Mouse (Mus musculus): ENCODE measurements around the gene Clgn.

The Clgn gene

DNA sequence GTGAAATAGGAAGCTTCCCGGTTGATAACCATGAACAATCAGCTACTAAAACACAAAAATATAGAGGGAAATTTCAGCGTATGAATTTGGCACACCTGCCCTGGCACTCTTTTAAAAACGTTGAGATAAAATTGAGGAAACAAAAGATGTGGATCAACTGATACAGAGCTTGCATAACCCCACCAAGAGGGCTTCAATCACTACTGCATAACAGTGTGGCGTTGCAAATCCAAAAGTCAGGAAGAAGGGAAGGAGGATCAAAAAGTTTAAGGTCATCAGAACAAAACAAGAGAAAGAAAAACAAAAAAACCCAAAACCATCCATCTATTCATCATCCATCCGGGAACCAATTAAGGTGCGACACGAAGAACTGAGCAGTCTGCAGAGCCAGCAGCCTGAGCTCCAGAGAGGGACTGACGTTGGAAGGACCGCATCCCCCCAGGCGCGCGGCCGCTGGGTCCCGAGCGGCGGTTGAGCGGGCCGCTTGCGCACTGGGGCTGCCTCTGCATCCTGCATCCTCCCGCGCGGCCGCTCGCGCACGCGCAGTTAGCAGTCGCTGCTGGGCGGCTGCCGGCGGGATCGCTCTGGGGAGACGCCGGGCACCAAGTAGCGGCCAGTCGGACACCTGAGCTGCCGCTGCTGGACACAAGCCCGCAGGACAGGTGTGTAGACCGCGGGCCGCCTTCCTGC, at the start of gene Clgn:
Gene Clgn (plus strand): TSS at position 552 of the 690 bp plus-strand sequence.
- peak; percentile 8 for DNase-seq (ENCODE audit: low read depth)

- DNase-seq (ENCODE audit: low read depth), result no peak
Observed at GRCm38 (mm10) chr8:83342076-83342475, 47.6 kb upstream of the Clgn start.

- DNase-seq (ENCODE audit: low read depth), result peak; percentile 24
Observed at GRCm38 (mm10) chr8:83342693-83343092, 47.0 kb upstream of the Clgn start.

DNA sequence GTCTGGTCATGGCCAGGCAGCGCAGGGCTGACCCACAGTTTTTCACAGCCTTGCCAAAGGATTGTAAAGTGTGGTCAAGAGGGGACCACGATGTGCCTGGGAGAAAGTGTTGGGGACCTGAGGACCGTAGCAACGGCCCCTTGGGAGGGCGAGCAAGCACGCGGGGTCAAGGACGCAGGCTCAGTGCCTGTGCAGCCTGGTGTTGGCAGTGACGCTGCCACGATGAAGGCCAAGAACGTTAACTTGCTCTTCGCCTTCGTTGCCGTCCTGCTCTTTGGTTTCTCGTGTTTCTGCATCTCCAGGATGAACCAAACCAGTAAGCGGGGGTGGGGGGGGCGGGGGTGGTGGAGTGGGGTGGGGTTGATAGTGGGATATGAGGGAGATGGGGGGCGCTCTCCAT, 41.4 kb upstream of the Clgn start, which contains the start of gene Mgat4d:
Gene Mgat4d (plus strand): TSS at position 209 of the 400 bp plus-strand sequence.
- no peak for DNase-seq (ENCODE audit: low read depth)

DNA sequence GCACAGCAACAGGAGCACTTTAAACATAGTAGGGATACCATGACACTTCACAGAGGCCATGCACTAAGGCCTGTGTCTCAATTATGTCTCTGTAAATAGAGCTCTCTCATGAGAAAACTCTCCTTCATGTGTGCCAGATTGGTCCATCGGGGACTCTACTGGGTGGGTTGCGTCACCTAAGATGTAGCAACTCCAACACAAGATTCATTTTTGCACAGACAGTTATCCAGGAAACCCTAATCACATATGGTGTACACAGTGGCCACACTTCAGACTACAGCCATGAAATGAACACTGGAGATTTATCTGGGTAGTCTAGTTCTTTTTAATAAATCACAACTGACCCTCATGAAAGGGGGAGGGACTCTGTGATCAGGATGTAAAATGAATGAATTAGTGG, 38.4 kb upstream of the Clgn start:
- no peak for DNase-seq (ENCODE audit: low read depth)

- no peak for DNase-seq (ENCODE audit: low read depth)
Observed at GRCm38 (mm10) chr8:83363156-83363769, 26.4 kb upstream of the Clgn start.

GRCm38 (mm10) chr8:83377231-83377630, 12.4 kb upstream of the Clgn start:
- DNase-seq (ENCODE audit: low read depth), result no peak

DNA sequence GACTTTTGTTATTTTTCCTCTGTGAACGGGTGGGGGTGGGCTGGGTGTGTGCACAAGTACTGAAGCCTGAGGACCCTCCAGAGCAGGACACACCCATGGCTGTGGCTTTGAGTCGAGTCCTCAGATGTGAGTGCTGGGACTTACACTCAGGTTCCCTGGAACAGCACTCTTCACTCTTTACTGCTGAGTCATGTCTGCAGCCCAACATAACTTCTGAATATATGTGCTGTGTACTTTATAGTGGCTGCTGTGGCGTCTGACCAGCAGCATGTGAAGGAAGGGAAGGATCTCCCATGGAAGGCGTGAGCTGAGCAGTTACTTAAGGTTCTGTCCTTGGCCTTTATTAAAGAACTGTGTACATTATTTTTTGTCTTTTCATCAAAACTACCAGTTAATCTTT, 9.5 kb upstream of the Clgn start:
- no peak for DNase-seq (ENCODE audit: low read depth)

DNA sequence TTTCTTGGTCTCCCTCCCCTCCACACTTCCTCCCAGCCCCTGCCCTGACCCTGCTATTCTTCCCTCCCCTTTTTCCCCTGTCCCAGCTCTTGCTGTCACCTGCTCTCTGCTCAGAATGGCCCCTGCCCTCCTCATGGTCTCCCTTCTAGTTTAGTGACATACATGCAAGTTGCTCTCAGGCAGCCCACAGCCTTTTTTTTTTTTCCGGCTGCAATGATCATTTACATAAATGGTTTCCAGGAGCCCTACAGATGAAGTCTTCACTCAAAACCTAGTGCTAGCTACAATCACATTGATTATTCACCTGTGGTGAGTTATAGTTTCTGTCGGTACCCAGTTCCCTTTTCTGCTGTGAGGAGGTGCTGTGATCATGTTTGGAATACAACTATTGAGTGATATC, 8.7 kb upstream of the Clgn start:
- DNase-seq (ENCODE audit: low read depth), result no peak

- DNase-seq (ENCODE audit: low read depth), result no peak
Observed at GRCm38 (mm10) chr8:83382850-83383249, 6.8 kb upstream of the Clgn start.

- DNase-seq (ENCODE audit: low read depth), result no peak
Observed at GRCm38 (mm10) chr8:83390006-83390701, 487 bp downstream of the Clgn start.

DNA sequence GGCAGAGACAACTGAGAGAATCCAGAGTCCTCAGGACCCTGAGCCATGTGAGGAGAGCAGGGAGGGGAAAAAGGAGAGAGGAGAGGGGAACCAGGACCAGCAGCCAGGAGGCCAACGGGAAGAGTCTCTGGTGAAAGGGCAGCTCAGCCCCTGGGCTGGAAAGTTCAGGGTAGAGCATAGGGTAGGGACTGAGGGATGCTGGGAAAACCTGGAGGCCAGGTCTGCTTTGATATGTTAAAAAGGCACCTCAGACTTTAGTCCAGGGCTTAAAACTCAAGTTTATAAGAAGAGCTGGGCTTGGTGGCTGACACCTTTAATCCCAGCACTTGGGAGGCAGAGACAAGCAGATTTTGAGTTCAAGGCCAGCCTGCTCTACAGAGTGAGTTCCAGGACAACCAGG, 2.9 kb downstream of the Clgn start:
- no peak for DNase-seq (ENCODE audit: low read depth)

- no peak for DNase-seq (ENCODE audit: low read depth)
Observed at GRCm38 (mm10) chr8:83394325-83394724, 4.7 kb downstream of the Clgn start.

GRCm38 (mm10) chr8:83396680-83397079, 7.0 kb downstream of the Clgn start:
- no peak for DNase-seq (ENCODE audit: low read depth)

DNA sequence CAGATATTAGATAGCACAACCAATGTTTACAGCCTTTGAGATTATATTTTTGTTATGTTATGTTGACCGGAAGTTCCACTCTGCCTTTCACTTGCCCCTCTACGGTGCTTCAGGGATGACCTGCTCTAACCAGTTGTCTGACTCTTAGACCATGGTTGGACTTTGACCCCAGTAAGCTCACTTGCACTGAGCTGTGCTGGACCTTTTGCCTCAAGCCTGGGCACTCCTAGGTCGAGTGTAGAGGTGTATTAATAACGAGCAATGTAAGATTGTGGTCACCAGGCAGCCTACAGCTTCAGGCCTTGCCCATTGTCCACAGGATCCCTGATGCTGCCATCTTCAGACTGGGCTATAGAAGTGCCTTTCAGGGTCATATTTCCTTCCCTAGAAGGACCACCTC, 8.1 kb downstream of the Clgn start:
- no peak for DNase-seq (ENCODE audit: low read depth)

- no peak for DNase-seq (ENCODE audit: low read depth)
Observed at GRCm38 (mm10) chr8:83405548-83405947, 15.9 kb downstream of the Clgn start.

DNA sequence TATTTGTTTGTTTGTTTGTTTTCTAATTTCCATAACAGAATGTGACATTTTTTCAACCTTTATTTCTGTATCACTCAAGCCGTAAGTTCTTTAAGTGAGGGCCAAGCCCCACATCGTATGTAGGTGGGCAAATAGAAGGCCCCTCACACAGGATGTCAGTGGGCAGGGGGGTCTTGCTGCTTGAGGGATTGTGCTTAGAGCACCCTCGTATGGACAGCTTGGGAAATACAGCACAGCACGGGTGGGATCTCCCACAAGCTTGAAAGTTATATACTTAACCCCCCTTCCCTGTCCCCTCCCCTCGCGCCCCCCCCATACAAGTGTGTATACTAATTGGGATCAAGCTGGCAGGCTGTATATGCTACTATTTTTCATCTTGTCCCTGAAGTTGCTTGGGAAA, 17.2 kb downstream of the Clgn start:
- DNase-seq (ENCODE audit: low read depth), result no peak

DNA sequence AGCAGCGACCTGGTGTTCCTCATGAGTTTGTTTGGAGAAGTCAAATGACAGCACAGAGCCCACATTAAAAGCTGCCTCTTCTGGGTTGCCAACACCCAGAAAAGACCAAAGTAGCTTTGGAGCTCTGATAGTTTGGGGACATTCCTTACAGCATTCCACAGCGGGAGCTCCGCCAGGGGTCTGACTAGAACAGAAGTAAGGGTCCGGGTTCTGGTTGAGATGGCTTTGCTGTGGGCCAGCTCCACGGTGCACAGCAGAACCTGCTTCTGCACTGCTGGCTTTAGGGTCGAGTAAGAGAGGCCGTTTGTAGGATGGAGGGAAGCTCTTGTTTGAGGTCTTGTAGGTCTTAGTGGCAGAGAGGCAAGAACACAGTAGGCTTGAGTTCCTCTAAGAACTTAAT, 18.8 kb downstream of the Clgn start:
- DNase-seq (ENCODE audit: low read depth), result no peak

- DNase-seq (ENCODE audit: low read depth), result no peak
Observed at GRCm38 (mm10) chr8:83416878-83417277, 27.2 kb downstream of the Clgn start.

- no peak for DNase-seq (ENCODE audit: low read depth)
Observed at GRCm38 (mm10) chr8:83417970-83418369, 28.3 kb downstream of the Clgn start.

DNA sequence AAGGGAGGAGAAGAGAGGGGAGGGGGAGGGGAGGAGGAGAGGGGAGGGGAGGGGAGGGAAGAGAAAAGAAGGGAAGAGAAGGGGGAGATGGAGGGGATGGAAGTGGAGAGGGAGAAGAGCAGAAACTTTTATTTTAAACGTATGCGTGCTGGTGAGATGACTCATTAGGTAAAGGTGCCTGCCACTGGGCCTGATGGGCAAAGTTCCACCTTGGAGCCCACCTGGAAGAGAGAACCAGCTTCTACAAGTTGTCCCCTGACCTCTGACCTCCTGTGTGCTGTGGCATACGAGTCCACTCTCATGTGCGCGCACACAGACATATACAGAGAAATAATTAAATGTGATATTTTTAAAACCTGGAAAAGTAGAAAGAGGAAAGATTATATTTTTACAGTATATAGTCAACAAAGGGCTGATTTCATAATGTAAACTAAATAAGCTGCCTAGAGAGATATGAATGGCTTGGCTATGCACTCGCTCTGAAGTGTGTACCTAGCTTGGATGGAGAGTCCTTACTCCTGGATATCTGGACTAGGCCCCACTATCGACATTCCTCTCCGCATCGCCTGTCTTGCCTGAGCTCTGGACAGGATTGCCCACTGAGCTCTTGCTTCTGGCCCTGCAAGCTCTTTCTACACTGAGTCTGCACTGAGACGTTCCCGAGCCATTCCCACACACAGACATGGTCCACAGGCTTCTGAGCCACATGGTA, 29.3 kb downstream of the Clgn start:
- DNase-seq (ENCODE audit: low read depth), result no peak

DNA sequence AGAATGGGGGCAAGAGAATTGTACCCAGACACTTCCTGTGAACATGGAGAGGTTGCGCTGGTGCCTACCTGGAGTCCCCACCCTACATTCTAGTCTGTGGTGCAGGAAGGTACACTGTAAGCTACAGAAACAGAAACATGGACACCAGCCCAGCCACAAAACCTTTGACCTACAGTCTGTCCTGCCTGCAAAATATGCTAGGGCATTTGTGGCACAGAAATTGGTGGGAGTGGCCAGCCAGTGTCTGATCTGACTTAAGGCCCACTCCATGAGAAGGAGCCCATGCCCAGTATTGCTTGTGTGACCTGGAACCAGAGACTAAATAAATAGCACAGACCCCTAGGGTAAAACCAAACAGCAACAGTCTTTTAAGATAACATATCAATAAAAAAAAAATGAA, 31.7 kb downstream of the Clgn start:
- no peak for DNase-seq (ENCODE audit: low read depth)
